Mouse (Mus musculus): ENCODE data around the gene Upk2.

- TF ChIP-seq KAT2A (IDR thresholded peaks at IDR 0.05; ENCODE audit: insufficient replicate concordance, low read length) (no peak), POLR2A (IDR thresholded peaks at IDR 0.05; ENCODE audit: low read depth, low read length) (no peak), CTCF (conservative IDR thresholded peaks at IDR 0.05 in 1 of 2, IDR thresholded peaks at IDR 0.05 in 1 of 2; ENCODE audit: low read depth in 2 of 2, low read length in 2 of 2) (no peak), NELFE (IDR thresholded peaks at IDR 0.05; ENCODE audit: low read depth, low read length) (no peak), USF1 (IDR thresholded peaks at IDR 0.05; ENCODE audit: low read depth, low read length) (no peak), ZMIZ1 (IDR thresholded peaks at IDR 0.05; ENCODE audit: low read depth, low read length) (no peak), TCF12 (IDR thresholded peaks at IDR 0.05; ENCODE audit: low read depth, low read length) (no peak), PAX5 (IDR thresholded peaks at IDR 0.05; ENCODE audit: low read length) (no peak), CHD2 (IDR thresholded peaks at IDR 0.05; ENCODE audit: low read length) (no peak), HCFC1 (IDR thresholded peaks at IDR 0.05; ENCODE audit: low read depth, low read length) (no peak), JUN (IDR thresholded peaks at IDR 0.05; ENCODE audit: insufficient read depth, low read depth, low read length) (no peak)
Measured at GRCm38 (mm10) chr9:44500638-44501175, 45.9 kb upstream of the Upk2 start.
